Mouse (Mus musculus) kidney, adult 8-10 months (tissue): ENCODE measurements around the gene Sycp1.

Experiments
- DNase-seq, 2 experiments: peaks; one replicate each; pipeline ENCODE4 v3.0.0; 2022

The Sycp1 gene

GRCm38 (mm10) chr3:102935451-102936354, at the start of gene Sycp1:
Gene Sycp1 (minus strand): TSS chr3:102936100.
- no peak for DNase-seq

- DNase-seq: no peak
Observed at GRCm38 (mm10) chr3:102980349-102980736, 44.4 kb upstream of the Sycp1 start.

GRCm38 (mm10) chr3:102979550-102980348, 43.8 kb upstream of the Sycp1 start:
- no peak for DNase-seq

GRCm38 (mm10) chr3:102976906-102977305, 41.0 kb upstream of the Sycp1 start:
- DNase-seq: no peak

- no peak for DNase-seq
Observed at GRCm38 (mm10) chr3:102970508-102970907, 34.6 kb upstream of the Sycp1 start.

- no peak for DNase-seq
Observed at GRCm38 (mm10) chr3:102970067-102970466, 34.2 kb upstream of the Sycp1 start.

- DNase-seq: no peak
Observed at GRCm38 (mm10) chr3:102964033-102964432, 28.1 kb upstream of the Sycp1 start, which contains the start of gene Nr1h5. Gene Nr1h5 (minus strand): TSS chr3:102964133.

- no peak for DNase-seq
Observed at GRCm38 (mm10) chr3:102955596-102955995, 19.7 kb upstream of the Sycp1 start.

GRCm38 (mm10) chr3:102955143-102955542, 19.2 kb upstream of the Sycp1 start:
- no peak for DNase-seq

- DNase-seq: no peak
Observed at GRCm38 (mm10) chr3:102954476-102954875, 18.6 kb upstream of the Sycp1 start.

GRCm38 (mm10) chr3:102946861-102947260, 11.0 kb upstream of the Sycp1 start:
- DNase-seq: no peak

GRCm38 (mm10) chr3:102946312-102946711, 10.4 kb upstream of the Sycp1 start:
- DNase-seq: no peak

- no peak for DNase-seq
Observed at GRCm38 (mm10) chr3:102938100-102938499, 2.2 kb upstream of the Sycp1 start.

- DNase-seq: no peak
Observed at GRCm38 (mm10) chr3:102899136-102899535, 36.8 kb downstream of the Sycp1 start.

GRCm38 (mm10) chr3:102880529-102880928, 55.4 kb downstream of the Sycp1 start:
- DNase-seq: no peak

GRCm38 (mm10) chr3:102848661-102849060, 87.2 kb downstream of the Sycp1 start:
- no peak for DNase-seq

GRCm38 (mm10) chr3:102842386-102842785, 93.5 kb downstream of the Sycp1 start:
- DNase-seq: no peak

GRCm38 (mm10) chr3:102803937-102804336, 132.0 kb downstream of the Sycp1 start:
- DNase-seq: peak; percentile 29 to 76

- no peak for DNase-seq
Observed at GRCm38 (mm10) chr3:102787369-102787768, 148.5 kb downstream of the Sycp1 start.

GRCm38 (mm10) chr3:102782618-102783017, 153.3 kb downstream of the Sycp1 start, which contains the start of gene Tshb:
Gene Tshb (minus strand): TSS chr3:102782718.
- DNase-seq: no peak

GRCm38 (mm10) chr3:102773018-102773417, 162.9 kb downstream of the Sycp1 start:
- no peak for DNase-seq
